Mouse (Mus musculus): ENCODE data around the gene Actg1. TPM values are rescaled to one million over a fixed set of nuclear protein-coding genes. Genes with fewer than 3 reads are reported as not detected.

Actg1 gene
- total RNA-seq, 2 experiments from 2014 or later = 1,100 to 1,129 TPM

- intact Hi-C loops (cut with DNase I) = no loop called here
Observed at GRCm38 (mm10) chr11:120377337-120377736, 29.0 kb upstream of the Actg1 start.

GRCm38 (mm10) chr11:120376302-120377160, 28.2 kb upstream of the Actg1 start:
- no peak for TF ChIP-seq CTCF (IDR thresholded peaks at IDR 0.05)
- DNase-seq (ENCODE audit: extremely low spot score in 1 of 2, low spot score in 2 of 2) = no peak
- Histone ChIP-seq H3K27ac (no peak overlapping the region), H3K4me3 (no peak overlapping the region)
- intact Hi-C loops (cut with DNase I) = no loop called here

More at GRCm38 (mm10) chr11:120377337-120377736, 29.0 kb upstream of the Actg1 start:
- DNase-seq (ENCODE audit: extremely low spot score in 1 of 2, low spot score in 2 of 2) = no peak
- no peak overlapping the region for H3K4me3 ChIP-seq
- no peak overlapping the region for H3K27ac ChIP-seq
- TF ChIP-seq CTCF (IDR thresholded peaks at IDR 0.05) = no peak

- no peak for DNase-seq (ENCODE audit: extremely low spot score in 1 of 2, low spot score in 2 of 2)
- intact Hi-C loops (cut with DNase I) = no loop called here
- no peak for TF ChIP-seq CTCF (IDR thresholded peaks at IDR 0.05)
- Histone ChIP-seq H3K27ac (no peak overlapping the region), H3K4me3 (no peak overlapping the region)
Observed at GRCm38 (mm10) chr11:120375324-120375723, 27.0 kb upstream of the Actg1 start.

GRCm38 (mm10) chr11:120373820-120374586, 25.7 kb upstream of the Actg1 start:
- no peak for TF ChIP-seq CTCF (IDR thresholded peaks at IDR 0.05)
- no peak for DNase-seq (ENCODE audit: extremely low spot score in 1 of 2, low spot score in 2 of 2)
- intact Hi-C loops (cut with DNase I) = no loop called here
- H3K27ac ChIP-seq = no peak overlapping the region
- H3K4me3 ChIP-seq = no peak overlapping the region

- no peak for DNase-seq (ENCODE audit: extremely low spot score in 1 of 2, low spot score in 2 of 2)
- peak; percentile 7; the same call in 1 of the 2 replicates for TF ChIP-seq CTCF (IDR thresholded peaks at IDR 0.05)
- Histone ChIP-seq H3K27ac (no peak overlapping the region), H3K4me3 (no peak overlapping the region)
- intact Hi-C loops (cut with DNase I) = no loop called here
Observed at GRCm38 (mm10) chr11:120373025-120373424, 24.7 kb upstream of the Actg1 start.

- H3K4me3 ChIP-seq = no peak overlapping the region
- intact Hi-C loops (cut with DNase I) = loop anchor here (2.0 kb wide), 1 partner anchor 15 kb away; no protein-coding TSS in a partner anchor
- peak; percentile 82 for TF ChIP-seq CTCF (IDR thresholded peaks at IDR 0.05)
- DNase-seq (ENCODE audit: extremely low spot score in 1 of 2, low spot score in 2 of 2) = peak; percentile 61 to 62
- H3K27ac ChIP-seq = no peak overlapping the region
Observed at GRCm38 (mm10) chr11:120369656-120370055, 21.3 kb upstream of the Actg1 start.

- DNase-seq (ENCODE audit: extremely low spot score in 1 of 2, low spot score in 2 of 2) = no peak
- Histone ChIP-seq H3K4me3 (no peak overlapping the region), H3K27ac (no peak overlapping the region)
- no peak for TF ChIP-seq CTCF (IDR thresholded peaks at IDR 0.05)
- intact Hi-C loops (cut with DNase I) = no loop called here
Observed at GRCm38 (mm10) chr11:120366443-120367027, 18.2 kb upstream of the Actg1 start.

GRCm38 (mm10) chr11:120362891-120363290, 14.5 kb upstream of the Actg1 start:
- TF ChIP-seq CTCF (IDR thresholded peaks at IDR 0.05) = no peak
- H3K27ac ChIP-seq = no peak overlapping the region
- no peak overlapping the region for H3K4me3 ChIP-seq
- no peak for DNase-seq (ENCODE audit: extremely low spot score in 1 of 2, low spot score in 2 of 2)
- intact Hi-C loops (cut with DNase I) = no loop called here

GRCm38 (mm10) chr11:120361295-120361694, 13.0 kb upstream of the Actg1 start, which contains the start of gene Fscn2:
Gene Fscn2 (plus strand): TSS chr11:120361534.
- Histone ChIP-seq H3K4me3 (no peak within 1 kb of the TSS), H3K27ac (no peak within 1 kb of the TSS)
- intact Hi-C loops (cut with DNase I) = no loop called here
- DNase-seq (ENCODE audit: extremely low spot score in 1 of 2, low spot score in 2 of 2) = no peak
- TF ChIP-seq CTCF (IDR thresholded peaks at IDR 0.05) = no peak

- TF ChIP-seq CTCF (IDR thresholded peaks at IDR 0.05) = no peak
- no peak overlapping the region for H3K4me3 ChIP-seq
- DNase-seq (ENCODE audit: extremely low spot score in 1 of 2, low spot score in 2 of 2) = no peak
- intact Hi-C loops (cut with DNase I) = no loop called here
- H3K27ac ChIP-seq = no peak overlapping the region
Observed at GRCm38 (mm10) chr11:120360755-120361154, 12.4 kb upstream of the Actg1 start.

GRCm38 (mm10) chr11:120360062-120360461, 11.7 kb upstream of the Actg1 start:
- H3K4me3 ChIP-seq = no peak overlapping the region
- DNase-seq (ENCODE audit: extremely low spot score in 1 of 2, low spot score in 2 of 2) = no peak
- intact Hi-C loops (cut with DNase I) = no loop called here
- no peak for TF ChIP-seq CTCF (IDR thresholded peaks at IDR 0.05)
- no peak overlapping the region for H3K27ac ChIP-seq

- TF ChIP-seq CTCF (IDR thresholded peaks at IDR 0.05) = no peak
- Histone ChIP-seq H3K4me3 (no peak overlapping the region), H3K27ac (no peak overlapping the region)
- intact Hi-C loops (cut with DNase I) = no loop called here
- DNase-seq (ENCODE audit: extremely low spot score in 1 of 2, low spot score in 2 of 2) = no peak
Observed at GRCm38 (mm10) chr11:120359391-120359790, 11.0 kb upstream of the Actg1 start.

Measured in left cerebral cortex, adult 2 months (tissue).